Mouse (Mus musculus): ENCODE measurements around the gene Nsg2. TPM values are rescaled to one million over a fixed set of nuclear protein-coding genes. Genes with fewer than 3 reads are reported as not detected.

Nsg2 gene
- polyA plus RNA-seq (2012; rRNA removed) (15.7 and 17.5 TPM in 2 replicates), polyA plus RNA-seq (2014; fragmentation: Nextera tagmentation; extraction: Ambion mirVana) (3.2 and 3.8 TPM in 2 replicates)

DNA sequence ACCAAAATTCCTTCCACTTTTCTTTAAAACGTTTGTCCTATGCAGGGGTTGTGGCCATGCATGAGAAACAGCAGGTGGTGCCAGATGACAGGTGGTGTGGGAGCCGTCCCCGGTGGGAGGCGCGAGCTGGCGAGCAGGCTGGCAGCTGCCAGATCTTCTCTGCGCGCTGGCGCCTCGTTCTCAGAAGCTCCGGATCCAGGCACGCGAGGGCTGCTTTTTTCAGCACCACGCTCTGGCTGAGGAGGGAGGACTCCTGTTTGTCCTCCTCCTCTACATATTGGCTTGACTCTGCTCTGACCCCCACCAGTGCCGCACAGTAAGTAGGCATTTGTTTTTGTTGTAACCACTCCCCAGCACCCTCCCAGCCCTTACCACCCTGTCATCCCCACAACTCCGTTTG, at the start of gene Nsg2:
Gene Nsg2, plus strand, starts transcription at position 183 of the 400 bp plus-strand sequence.
- no peak within 1 kb of the TSS for H3K27ac ChIP-seq (replicated peaks; ENCODE audit: low read depth, low read length)
- no peak for TF ChIP-seq POLR2A (IDR thresholded peaks at IDR 0.05; ENCODE audit: borderline replicate concordance, extremely low read depth, insufficient read depth, insufficient read length)
- H3K27me3 ChIP-seq (ENCODE audit: control insufficient read depth, insufficient read depth, low read length): no peaks in the 10 kb centered on the region
- no peaks in the 10 kb centered on the region for H3K36me3 ChIP-seq (ENCODE audit: control insufficient read depth, insufficient read depth, low read length)
- 0 out of 2 replicates have a peak within 1 kb of the TSS, but pooled peaks have one; percentile 26 for H3K9ac ChIP-seq (ENCODE audit: low read depth, low read length, severe bottlenecking)
- peak; percentile 91 for ATAC-seq (ENCODE audit: low FRiP score, low read depth)
- peaks cover 8% of the 10 kb centered on the region; the same call in 1 of the 2 replicates for H3K4me1 ChIP-seq (ENCODE audit: control insufficient read depth, insufficient read depth, low read length)
- peak; percentile 80 for DNase-seq (ENCODE audit: low spot score)
- peak within 1 kb of the TSS; percentile 49 for H3K4me2 ChIP-seq (replicated peaks; ENCODE audit: low read depth, low read length, severe bottlenecking)
- peak within 1 kb of the TSS; percentile 29 for H3K4me3 ChIP-seq (replicated peaks; ENCODE audit: low read length)
- WGBS: under 1% methylated on average over 16 of the region's 16 CpGs
- H3K9me3 ChIP-seq (ENCODE audit: control insufficient read depth, low read length): no peaks in the 10 kb centered on the region

DNA sequence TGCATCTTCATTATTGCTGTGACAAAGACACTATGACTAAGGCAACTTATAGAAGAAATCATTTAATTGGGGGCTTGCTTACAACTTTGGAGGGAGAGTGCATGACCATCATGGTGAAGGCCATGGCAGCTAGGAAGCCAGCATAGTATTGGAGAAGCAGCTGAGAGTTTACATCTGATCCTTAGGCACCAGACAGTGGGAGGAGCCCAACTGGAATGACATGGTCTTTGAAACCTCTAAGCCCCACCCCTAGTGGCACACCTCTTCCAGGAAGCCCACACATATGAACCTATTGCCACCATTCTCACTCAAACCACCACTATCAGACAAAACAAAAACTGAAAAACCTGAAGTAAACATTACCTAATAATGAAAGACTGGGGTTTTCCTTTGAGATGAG, 40.2 kb upstream of the Nsg2 start:
- DNase-seq (ENCODE audit: low spot score): no peak
- TF ChIP-seq POLR2A (IDR thresholded peaks at IDR 0.05; ENCODE audit: borderline replicate concordance, extremely low read depth, insufficient read depth, insufficient read length): no peak
- no peak overlapping the region for H3K9ac ChIP-seq (ENCODE audit: low read depth, low read length, severe bottlenecking)
- H3K4me2 ChIP-seq (replicated peaks; ENCODE audit: low read depth, low read length, severe bottlenecking): no peak overlapping the region
- H3K4me1 ChIP-seq (ENCODE audit: control insufficient read depth, insufficient read depth, low read length): no peaks in the 10 kb centered on the region
- H3K4me3 ChIP-seq (replicated peaks; ENCODE audit: low read length): no peak overlapping the region
- no peaks in the 10 kb centered on the region for H3K36me3 ChIP-seq (ENCODE audit: control insufficient read depth, insufficient read depth, low read length)
- no peak for ATAC-seq (ENCODE audit: low FRiP score, low read depth)
- H3K27ac ChIP-seq (replicated peaks; ENCODE audit: low read depth, low read length): no peak overlapping the region
- H3K27me3 ChIP-seq (ENCODE audit: control insufficient read depth, insufficient read depth, low read length): no peaks in the 10 kb centered on the region
- H3K9me3 ChIP-seq (ENCODE audit: control insufficient read depth, low read length): no peaks in the 10 kb centered on the region

DNA sequence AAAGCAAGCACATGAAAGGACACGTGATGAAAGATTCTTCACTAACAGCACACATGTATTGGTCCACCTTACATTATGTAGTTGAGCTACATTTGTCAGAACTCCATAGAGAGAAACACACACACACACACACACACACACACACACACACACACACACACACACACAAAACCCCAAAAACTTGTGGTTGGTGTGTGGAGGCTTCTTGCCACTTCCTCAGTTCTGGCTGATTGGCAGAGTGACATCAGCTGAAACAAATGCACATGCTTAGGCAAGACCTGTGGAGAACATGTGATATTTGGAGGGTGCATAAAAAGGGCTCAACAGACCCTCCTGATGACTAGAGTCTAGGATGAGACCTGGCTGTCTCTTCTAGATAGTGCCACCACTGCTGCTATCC, 36.3 kb upstream of the Nsg2 start:
- 96% methylated on average over 1 of the region's 1 CpGs for WGBS

DNA sequence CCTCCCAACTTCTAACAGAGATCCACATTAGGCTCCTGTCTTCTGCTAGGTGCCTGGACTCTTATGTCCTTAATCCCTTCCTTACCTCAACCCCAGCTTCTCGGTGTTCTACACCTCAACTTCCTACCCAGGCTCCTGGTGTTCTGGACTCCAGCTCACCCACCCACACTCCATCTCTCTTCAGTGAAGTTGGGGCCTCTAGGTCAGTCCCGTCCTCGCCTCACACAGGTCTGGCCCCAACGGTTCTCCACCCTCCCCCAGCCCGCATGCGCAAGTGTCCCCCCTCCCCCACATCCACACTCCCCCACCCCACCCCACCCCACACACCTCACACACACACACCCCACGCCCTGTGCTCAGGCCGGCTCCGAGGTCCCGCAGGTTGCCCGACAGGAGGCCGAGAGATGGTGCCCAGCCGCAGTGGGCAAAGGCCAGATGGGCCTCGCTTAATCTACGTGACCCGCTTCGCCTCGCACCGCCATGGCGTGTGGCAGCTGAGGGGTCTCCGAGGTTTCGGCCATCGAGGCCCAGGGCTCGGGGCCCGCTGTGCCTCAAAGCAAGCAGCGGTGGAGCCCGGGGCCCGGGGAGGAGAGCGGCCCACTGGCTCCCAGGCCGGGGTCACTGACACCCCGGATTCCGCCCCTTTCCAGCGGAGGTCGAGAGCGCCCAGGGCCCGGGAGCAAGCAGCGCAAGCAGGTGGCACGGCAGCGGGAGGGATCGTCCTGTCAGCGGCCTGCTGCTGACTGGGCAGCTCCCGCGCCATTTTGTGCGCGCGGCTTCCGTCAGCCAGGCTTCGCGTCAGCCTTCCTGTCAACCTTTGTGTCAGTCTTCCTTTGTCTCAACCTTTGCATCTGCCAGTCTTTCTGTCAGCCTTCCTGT, 34.8 kb upstream of the Nsg2 start, which contains the start of gene 4930524B15Rik:
Gene 4930524B15Rik, plus strand, starts transcription at position 337 of the 879 bp plus-strand sequence.
- Histone ChIP-seq H3K4me3 (replicated peaks; ENCODE audit: low read length) (peak within 1 kb of the TSS; percentile 26), H3K27me3 (ENCODE audit: control insufficient read depth, insufficient read depth, low read length) (no peaks in the 10 kb centered on the region), H3K36me3 (ENCODE audit: control insufficient read depth, insufficient read depth, low read length) (no peaks in the 10 kb centered on the region), H3K27ac (replicated peaks; ENCODE audit: low read depth, low read length) (no peak within 1 kb of the TSS), H3K4me2 (replicated peaks; ENCODE audit: low read depth, low read length, severe bottlenecking) (peak within 1 kb of the TSS; percentile 49), H3K4me1 (ENCODE audit: control insufficient read depth, insufficient read depth, low read length) (0 out of 2 replicates have a peak, but pooled peaks cover 2% of the 10 kb centered on the region), H3K9ac (ENCODE audit: low read depth, low read length, severe bottlenecking) (peak within 1 kb of the TSS; percentile 62), H3K9me3 (ENCODE audit: control insufficient read depth, low read length) (no peaks in the 10 kb centered on the region)
- TF ChIP-seq POLR2A (IDR thresholded peaks at IDR 0.05; ENCODE audit: borderline replicate concordance, extremely low read depth, insufficient read depth, insufficient read length): no peak
- whole genome bisulfite sequencing: 41% methylated on average over 43 of the region's 49 CpGs
- DNase-seq (ENCODE audit: low spot score) (no peak), ATAC-seq (ENCODE audit: low FRiP score, low read depth) (no peak)

More for the DNA sequence above, 36.3 kb upstream of the Nsg2 start:
- Histone ChIP-seq H3K27ac (replicated peaks; ENCODE audit: low read depth, low read length) (no peak overlapping the region), H3K36me3 (ENCODE audit: control insufficient read depth, insufficient read depth, low read length) (no peaks in the 10 kb centered on the region), H3K4me1 (ENCODE audit: control insufficient read depth, insufficient read depth, low read length) (0 out of 2 replicates have a peak, but pooled peaks cover 2% of the 10 kb centered on the region), H3K9ac (ENCODE audit: low read depth, low read length, severe bottlenecking) (no peak overlapping the region), H3K27me3 (ENCODE audit: control insufficient read depth, insufficient read depth, low read length) (no peaks in the 10 kb centered on the region), H3K4me2 (replicated peaks; ENCODE audit: low read depth, low read length, severe bottlenecking) (no peak overlapping the region), H3K9me3 (ENCODE audit: control insufficient read depth, low read length) (no peaks in the 10 kb centered on the region), H3K4me3 (replicated peaks; ENCODE audit: low read length) (no peak overlapping the region)
- ATAC-seq (ENCODE audit: low FRiP score, low read depth) (no peak), DNase-seq (ENCODE audit: low spot score) (no peak)
- TF ChIP-seq POLR2A (IDR thresholded peaks at IDR 0.05; ENCODE audit: borderline replicate concordance, extremely low read depth, insufficient read depth, insufficient read length): no peak

DNA sequence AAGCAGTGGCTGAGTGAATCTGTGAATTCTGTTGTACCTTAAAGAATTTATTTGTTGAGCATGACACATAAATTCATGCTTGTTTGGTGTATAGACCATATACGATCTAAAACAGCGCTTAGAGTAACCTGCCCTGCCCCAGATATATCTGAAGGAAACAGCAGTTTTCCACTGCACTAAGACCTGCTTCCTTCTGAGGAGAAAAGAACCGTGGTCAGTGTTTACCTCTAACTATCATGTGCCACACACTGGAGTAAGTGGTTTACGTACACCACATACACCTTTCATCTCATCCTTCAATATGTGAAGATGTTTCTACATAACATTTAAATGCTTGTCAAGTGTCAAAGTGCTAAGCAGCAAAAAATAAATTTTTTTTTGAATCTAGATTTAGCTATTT, 26.1 kb upstream of the Nsg2 start:
- Histone ChIP-seq H3K4me2 (replicated peaks; ENCODE audit: low read depth, low read length, severe bottlenecking) (no peak overlapping the region), H3K27ac (replicated peaks; ENCODE audit: low read depth, low read length) (no peak overlapping the region), H3K4me1 (ENCODE audit: control insufficient read depth, insufficient read depth, low read length) (no peaks in the 10 kb centered on the region), H3K9ac (ENCODE audit: low read depth, low read length, severe bottlenecking) (no peak overlapping the region), H3K27me3 (ENCODE audit: control insufficient read depth, insufficient read depth, low read length) (no peaks in the 10 kb centered on the region), H3K9me3 (ENCODE audit: control insufficient read depth, low read length) (no peaks in the 10 kb centered on the region), H3K4me3 (replicated peaks; ENCODE audit: low read length) (no peak overlapping the region), H3K36me3 (ENCODE audit: control insufficient read depth, insufficient read depth, low read length) (no peaks in the 10 kb centered on the region)
- no peak for TF ChIP-seq POLR2A (IDR thresholded peaks at IDR 0.05; ENCODE audit: borderline replicate concordance, extremely low read depth, insufficient read depth, insufficient read length)
- DNase-seq (ENCODE audit: low spot score) (no peak), ATAC-seq (ENCODE audit: low FRiP score, low read depth) (no peak)
- 83% methylated on average over 4 of the region's 4 CpGs for WGBS

Data from limb, embryonic 14.5 days (tissue).